Mouse (Mus musculus) left cerebral cortex, adult 2 months (tissue): ENCODE measurements around the gene Timm8a2. TPM values are rescaled to one million over a fixed set of nuclear protein-coding genes. Genes with fewer than 3 reads are reported as not detected.
A peak's percentile ranks its signal among the peaks of the same experiment; 100 is the strongest.

Source experiments
- DNase-seq, 2 experiments: peaks; one replicate each; pipeline ENCODE4 v3.0.0; 2021 to 2022; ENCODE audit warnings: low spot score in 2 of 2, mixed read lengths in 1 of 2; ENCODE audit errors: extremely low spot score in 1 of 2
- H3K27ac ChIP-seq: fragments of 200-600 bp; 2 replicates; pipeline ENCODE4 v1.8.1; 2022
- H3K4me3 ChIP-seq: fragments of 200-600 bp; 2 replicates; pipeline ENCODE4 v1.8.1; 2022
- CTCF ChIP-seq: fragments of 200-600 bp; IDR thresholded peaks from 2 replicates; pipeline ENCODE4 v1.8.1; 2022; ENCODE audit warnings: antibody characterized with exemption, mild to moderate bottlenecking, moderate library complexity
- intact Hi-C: fragments of 180-260 bp; cut with DNase I; formaldehyde crosslinking; loops from one replicate; pipeline ENCODE4 v1.15.1; 2025
- long read RNA-seq, 2 experiments: library from polyadenylated mRNA; stranded (forward); transcript quantifications; one replicate each; pipeline ENCODE4 v2.0.0; 2021; ENCODE audit warnings: borderline mapping rate in 2 of 2
- total RNA-seq, 2 experiments: library from RNA; stranded (reverse); gene quantifications; 2 replicates each; pipeline ENCODE4 v1.2.3; 2021

The Timm8a2 gene
- not detected for total RNA-seq
- long read RNA-seq, experiment 1, partial matches to known transcripts: 0 of 1 reads
- long read RNA-seq, experiment 1, other reads (novel, unspliced or antisense): 0 of 1 reads
- long read RNA-seq, experiment 2: 0 reads

- intact Hi-C loops: no loop called here
- Histone ChIP-seq H3K27ac (no peak within 1 kb of the TSS), H3K4me3 (no peak within 1 kb of the TSS)
- DNase-seq: no peak
- TF ChIP-seq CTCF: no peak
Measured at GRCm38 (mm10) chr14:122034451-122034850, at the start of gene Timm8a2. Gene Timm8a2 (plus strand): TSS chr14:122034674.

GRCm38 (mm10) chr14:121985477-121985876 lies 49.0 kb upstream of the Timm8a2 start:
- intact Hi-C loops: no loop called here
- Histone ChIP-seq H3K4me3 (no peak overlapping the region), H3K27ac (no peak overlapping the region)
- no peak for TF ChIP-seq CTCF
- no peak for DNase-seq

GRCm38 (mm10) chr14:121986028-121986427 lies 48.4 kb upstream of the Timm8a2 start:
- Histone ChIP-seq H3K27ac (no peak overlapping the region), H3K4me3 (no peak overlapping the region)

GRCm38 (mm10) chr14:121987287-121987686 lies 47.2 kb upstream of the Timm8a2 start:
- H3K4me3 ChIP-seq: no peak overlapping the region
- TF ChIP-seq CTCF: no peak
- intact Hi-C loops: no loop called here
- H3K27ac ChIP-seq: peak overlapping the region; percentile 33; the same call in 1 of the 2 replicates
- DNase-seq: no peak

More at GRCm38 (mm10) chr14:121986028-121986427, 48.4 kb upstream of the Timm8a2 start:
- intact Hi-C loops: no loop called here
- no peak for TF ChIP-seq CTCF
- no peak for DNase-seq

- DNase-seq: no peak
- Histone ChIP-seq H3K27ac (no peak overlapping the region), H3K4me3 (no peak overlapping the region)
- intact Hi-C loops: no loop called here
- no peak for TF ChIP-seq CTCF
Measured at GRCm38 (mm10) chr14:121987691-121988090, 46.8 kb upstream of the Timm8a2 start.

GRCm38 (mm10) chr14:121989331-121989730 lies 45.1 kb upstream of the Timm8a2 start:
- no peak for TF ChIP-seq CTCF
- intact Hi-C loops: no loop called here
- H3K27ac ChIP-seq: no peak overlapping the region
- no peak for DNase-seq
- no peak overlapping the region for H3K4me3 ChIP-seq

GRCm38 (mm10) chr14:121989869-121990268 lies 44.6 kb upstream of the Timm8a2 start:
- intact Hi-C loops: no loop called here
- no peak overlapping the region for H3K4me3 ChIP-seq
- TF ChIP-seq CTCF: no peak
- no peak overlapping the region for H3K27ac ChIP-seq
- no peak for DNase-seq

- no peak for DNase-seq
- no peak overlapping the region for H3K4me3 ChIP-seq
- intact Hi-C loops: no loop called here
- no peak overlapping the region for H3K27ac ChIP-seq
- no peak for TF ChIP-seq CTCF
Measured at GRCm38 (mm10) chr14:121990897-121991296, 43.6 kb upstream of the Timm8a2 start.

GRCm38 (mm10) chr14:121991921-121992320 lies 42.6 kb upstream of the Timm8a2 start:
- no peak overlapping the region for H3K4me3 ChIP-seq
- H3K27ac ChIP-seq: no peak overlapping the region
- no peak for DNase-seq
- intact Hi-C loops: no loop called here
- TF ChIP-seq CTCF: no peak

GRCm38 (mm10) chr14:121992395-121993280 lies 41.8 kb upstream of the Timm8a2 start:
- intact Hi-C loops: no loop called here
- no peak for TF ChIP-seq CTCF

GRCm38 (mm10) chr14:121993616-121994015 lies 40.9 kb upstream of the Timm8a2 start:
- no peak overlapping the region for H3K27ac ChIP-seq
- no peak for TF ChIP-seq CTCF
- no peak overlapping the region for H3K4me3 ChIP-seq
- no peak for DNase-seq
- intact Hi-C loops: no loop called here

More at GRCm38 (mm10) chr14:121992395-121993280, 41.8 kb upstream of the Timm8a2 start:
- Histone ChIP-seq H3K4me3 (no peak overlapping the region), H3K27ac (no peak overlapping the region)
- no peak for DNase-seq

- no peak for DNase-seq
- intact Hi-C loops: no loop called here
- Histone ChIP-seq H3K27ac (no peak overlapping the region), H3K4me3 (no peak overlapping the region)
- no peak for TF ChIP-seq CTCF
Measured at GRCm38 (mm10) chr14:121994171-121994700, 40.2 kb upstream of the Timm8a2 start.
